Mouse (Mus musculus): ENCODE results near the gene Trpm2. TPM values are rescaled to one million over a fixed set of nuclear protein-coding genes. Genes with fewer than 3 reads are reported as not detected.

Trpm2 gene
- polyA plus RNA-seq (2014; fragmentation: Illumina TruSeq; extraction: RNeasy Lipid Tissue Mini Kit (QIAGEN cat#74804); ENCODE audit: low read depth, low replicate concordance) = 0.55 TPM

DNA sequence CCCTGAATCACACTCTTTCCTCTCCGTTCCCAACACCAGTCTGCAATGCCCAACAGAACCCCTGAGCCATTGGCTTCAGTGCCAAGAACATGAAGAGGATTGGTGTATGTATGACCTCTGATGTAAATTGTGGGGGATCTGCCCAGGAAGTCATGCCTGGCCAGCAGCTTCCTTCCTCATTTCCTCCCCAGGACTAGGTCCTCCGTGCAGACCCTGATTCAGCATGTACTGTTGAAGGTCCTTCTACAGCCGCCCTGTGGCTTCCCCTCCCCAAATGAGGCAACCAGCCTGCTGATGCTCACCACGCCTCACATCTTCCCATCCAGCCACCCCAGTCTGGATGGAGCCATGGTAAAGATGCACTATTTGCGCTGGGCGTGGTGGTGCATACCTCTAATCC lies at the start of gene Trpm2:
TSS of gene Trpm2 (minus strand) at position 83 of the 400 bp plus-strand sequence.

DNA sequence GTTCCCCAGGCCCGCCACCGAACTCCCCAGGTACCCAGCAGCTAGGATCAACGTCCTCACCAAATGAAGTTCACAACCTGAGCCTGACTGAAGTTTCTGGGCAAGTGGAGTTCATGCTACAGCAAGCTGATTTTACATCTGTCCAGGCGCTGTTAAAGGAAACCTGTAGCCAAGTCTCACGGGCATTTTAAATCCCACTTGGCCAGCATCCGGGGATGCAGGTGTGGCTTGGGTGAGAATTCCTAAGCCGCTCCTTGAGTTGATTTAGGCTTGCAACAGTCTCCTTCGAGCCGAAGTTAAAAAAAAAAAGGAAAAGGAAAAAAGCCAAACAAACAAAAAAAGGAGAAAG lies 39.6 kb upstream of the Trpm2 start, which contains the start of gene Pfkl:
TSS of gene Pfkl (minus strand) at position 139 of the 349 bp plus-strand sequence.

DNA sequence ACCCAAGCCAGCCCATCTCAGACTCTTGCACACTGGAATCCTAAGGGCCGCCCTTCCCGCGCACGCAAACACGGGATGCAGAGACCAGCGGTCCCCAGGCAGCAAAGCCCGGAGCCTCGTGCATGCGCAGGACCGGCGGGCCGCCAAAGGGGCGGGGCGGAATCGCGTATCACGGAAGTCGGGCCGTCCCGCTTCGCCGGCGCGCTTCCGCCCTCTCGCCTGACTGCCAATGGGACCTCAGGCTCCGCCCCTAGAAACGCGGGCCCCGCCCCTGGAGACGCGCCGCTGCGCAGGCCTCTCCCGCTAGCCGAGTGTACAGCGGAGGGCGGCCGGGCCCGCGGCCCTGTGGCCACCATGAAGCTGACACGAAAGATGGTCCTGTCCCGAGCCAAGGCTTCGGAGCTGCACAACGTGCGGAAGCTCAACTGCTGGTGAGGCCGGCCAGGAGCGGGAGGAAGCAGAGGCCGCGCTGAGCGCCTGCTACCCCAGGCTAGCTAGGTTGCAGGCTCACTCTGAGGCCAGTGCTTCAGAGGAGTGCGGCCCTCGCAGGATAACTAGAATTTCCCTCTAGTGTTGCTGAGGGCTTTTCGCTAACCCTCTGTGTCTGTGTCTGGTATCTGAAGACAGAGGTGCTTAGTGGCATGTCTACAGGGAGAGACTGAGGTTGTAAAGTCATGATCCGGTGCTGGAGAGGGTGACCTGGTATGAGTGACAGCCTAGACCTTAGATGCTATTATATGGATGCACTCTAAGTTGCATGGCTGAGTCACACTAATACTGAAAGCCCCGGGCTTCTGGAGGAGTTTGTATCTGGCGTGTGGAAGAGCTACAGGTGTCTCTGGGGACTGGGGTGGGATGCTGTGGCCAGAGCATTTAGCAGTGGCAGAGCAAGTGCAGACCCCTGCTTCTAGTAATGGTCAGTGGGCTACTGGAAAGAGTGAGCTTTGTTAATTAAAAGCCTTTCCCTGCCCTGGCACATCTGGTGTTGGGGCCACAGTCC lies 8.3 kb upstream of the Trpm2 start, which contains the start of gene 1810043G02Rik:
TSS of gene 1810043G02Rik (plus strand) at position 174 of the 1,000 bp plus-strand sequence.

DNA sequence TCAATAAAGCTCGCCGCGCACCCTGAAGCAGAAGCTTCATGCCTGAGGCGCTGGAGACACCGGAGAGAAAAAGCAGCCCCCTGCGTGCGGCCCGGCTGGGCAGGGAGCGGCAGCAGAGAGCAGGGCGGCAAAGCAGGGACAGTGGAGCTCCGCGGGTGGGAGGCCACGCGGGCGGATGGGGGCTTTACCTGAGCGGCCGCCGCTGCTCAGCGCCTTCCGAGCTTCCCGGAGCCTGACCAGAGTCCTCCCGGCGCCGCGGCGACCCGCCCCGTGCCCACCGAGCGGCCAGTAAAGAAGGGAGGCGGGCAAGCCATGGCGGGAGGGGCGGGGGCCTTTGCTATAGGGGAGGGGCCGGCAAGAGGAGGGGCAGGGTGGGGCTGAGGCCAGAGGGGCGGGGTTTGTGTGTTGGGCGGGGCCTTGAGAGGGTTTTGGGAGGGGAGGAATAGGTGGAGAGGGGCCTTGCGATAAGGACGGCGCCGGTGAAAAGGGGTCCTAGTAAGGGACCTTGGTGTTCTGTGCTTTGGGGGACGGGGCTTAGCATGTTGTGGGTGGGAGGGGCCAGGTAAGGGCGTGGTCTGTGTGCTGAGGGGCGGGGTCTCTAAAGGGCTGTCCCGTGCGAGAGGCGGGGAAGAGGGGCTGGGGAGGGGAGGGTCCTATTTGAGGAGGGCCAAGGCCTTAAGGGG lies 68.0 kb downstream of the Trpm2 start, which contains the start of gene Lrrc3:
TSS of gene Lrrc3 (minus strand) at position 326 of the 683 bp plus-strand sequence.

DNA sequence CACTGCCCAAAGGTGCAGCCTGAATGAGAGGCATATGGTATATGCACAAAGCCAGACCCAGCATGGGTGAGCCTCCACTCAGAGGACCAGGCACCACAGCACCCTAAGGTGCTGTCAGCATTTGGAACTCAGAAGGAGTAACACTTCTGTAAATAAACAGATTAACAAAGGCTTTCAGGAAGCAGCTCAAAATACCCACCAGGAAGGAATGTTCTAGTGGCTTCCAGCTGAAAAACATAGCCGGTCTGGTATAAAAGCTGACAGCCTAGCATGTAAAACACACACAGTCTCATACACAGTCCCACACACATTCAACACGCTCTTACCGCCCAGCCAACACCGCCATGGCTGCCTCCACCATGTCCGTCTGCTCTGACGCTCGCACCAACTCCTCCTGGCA lies 108.7 kb downstream of the Trpm2 start, which contains the start of gene Gm3285:
TSS of gene Gm3285 (plus strand) at position 301 of the 400 bp plus-strand sequence.

Other genes with a start within 250 kb of the Trpm2 start
- not detected for gene Krtap12-1, start 250.0 kb downstream of the Trpm2 start, polyA plus RNA-seq (2014; fragmentation: Illumina TruSeq; extraction: RNeasy Lipid Tissue Mini Kit (QIAGEN cat#74804); ENCODE audit: low read depth, low replicate concordance)
- not detected for gene Gm10100, start 244.1 kb downstream of the Trpm2 start, polyA plus RNA-seq (2014; fragmentation: Illumina TruSeq; extraction: RNeasy Lipid Tissue Mini Kit (QIAGEN cat#74804); ENCODE audit: low read depth, low replicate concordance)
- not detected for gene Gm18596, start 227.9 kb downstream of the Trpm2 start, polyA plus RNA-seq (2014; fragmentation: Illumina TruSeq; extraction: RNeasy Lipid Tissue Mini Kit (QIAGEN cat#74804); ENCODE audit: low read depth, low replicate concordance)
- not detected for gene Gm9736, start 219.2 kb downstream of the Trpm2 start, polyA plus RNA-seq (2014; fragmentation: Illumina TruSeq; extraction: RNeasy Lipid Tissue Mini Kit (QIAGEN cat#74804); ENCODE audit: low read depth, low replicate concordance)
- gene Gm3233, start 210.9 kb downstream of the Trpm2 start, polyA plus RNA-seq (2014; fragmentation: Illumina TruSeq; extraction: RNeasy Lipid Tissue Mini Kit (QIAGEN cat#74804); ENCODE audit: low read depth, low replicate concordance) = not detected
- gene Gm3238, start 199.2 kb downstream of the Trpm2 start, polyA plus RNA-seq (2014; fragmentation: Illumina TruSeq; extraction: RNeasy Lipid Tissue Mini Kit (QIAGEN cat#74804); ENCODE audit: low read depth, low replicate concordance) = not detected
- not detected for gene Gm7138, start 193.6 kb downstream of the Trpm2 start, polyA plus RNA-seq (2014; fragmentation: Illumina TruSeq; extraction: RNeasy Lipid Tissue Mini Kit (QIAGEN cat#74804); ENCODE audit: low read depth, low replicate concordance)
- gene Gm3250, start 188.0 kb downstream of the Trpm2 start, polyA plus RNA-seq (2014; fragmentation: Illumina TruSeq; extraction: RNeasy Lipid Tissue Mini Kit (QIAGEN cat#74804); ENCODE audit: low read depth, low replicate concordance) = not detected
- gene Gm7137, start 182.4 kb downstream of the Trpm2 start, polyA plus RNA-seq (2014; fragmentation: Illumina TruSeq; extraction: RNeasy Lipid Tissue Mini Kit (QIAGEN cat#74804); ENCODE audit: low read depth, low replicate concordance) = not detected
- gene Gm9639, start 175.5 kb downstream of the Trpm2 start, polyA plus RNA-seq (2014; fragmentation: Illumina TruSeq; extraction: RNeasy Lipid Tissue Mini Kit (QIAGEN cat#74804); ENCODE audit: low read depth, low replicate concordance) = not detected
- gene Gm19668, start 171.4 kb downstream of the Trpm2 start, polyA plus RNA-seq (2014; fragmentation: Illumina TruSeq; extraction: RNeasy Lipid Tissue Mini Kit (QIAGEN cat#74804); ENCODE audit: low read depth, low replicate concordance) = not detected
- not detected for gene Gm9507, start 158.7 kb downstream of the Trpm2 start, polyA plus RNA-seq (2014; fragmentation: Illumina TruSeq; extraction: RNeasy Lipid Tissue Mini Kit (QIAGEN cat#74804); ENCODE audit: low read depth, low replicate concordance)
- not detected for gene Gm2696, start 155.9 kb downstream of the Trpm2 start, polyA plus RNA-seq (2014; fragmentation: Illumina TruSeq; extraction: RNeasy Lipid Tissue Mini Kit (QIAGEN cat#74804); ENCODE audit: low read depth, low replicate concordance)
- gene Krtap10-4, start 143.5 kb downstream of the Trpm2 start, polyA plus RNA-seq (2014; fragmentation: Illumina TruSeq; extraction: RNeasy Lipid Tissue Mini Kit (QIAGEN cat#74804); ENCODE audit: low read depth, low replicate concordance) = not detected
- gene Krtap10-10, start 134.6 kb downstream of the Trpm2 start, polyA plus RNA-seq (2014; fragmentation: Illumina TruSeq; extraction: RNeasy Lipid Tissue Mini Kit (QIAGEN cat#74804); ENCODE audit: low read depth, low replicate concordance) = not detected
- not detected for gene Gm36176, start 123.8 kb downstream of the Trpm2 start, polyA plus RNA-seq (2014; fragmentation: Illumina TruSeq; extraction: RNeasy Lipid Tissue Mini Kit (QIAGEN cat#74804); ENCODE audit: low read depth, low replicate concordance)
- not detected for gene Gm10318, start 117.7 kb downstream of the Trpm2 start, polyA plus RNA-seq (2014; fragmentation: Illumina TruSeq; extraction: RNeasy Lipid Tissue Mini Kit (QIAGEN cat#74804); ENCODE audit: low read depth, low replicate concordance)
- not detected for gene Gm3285, start 108.6 kb downstream of the Trpm2 start, polyA plus RNA-seq (2014; fragmentation: Illumina TruSeq; extraction: RNeasy Lipid Tissue Mini Kit (QIAGEN cat#74804); ENCODE audit: low read depth, low replicate concordance)
- gene Lrrc3, start 68.0 kb downstream of the Trpm2 start, polyA plus RNA-seq (2014; fragmentation: Illumina TruSeq; extraction: RNeasy Lipid Tissue Mini Kit (QIAGEN cat#74804); ENCODE audit: low read depth, low replicate concordance) = 0.13 TPM
- 14.6 TPM for gene 1810043G02Rik, start 8.0 kb upstream of the Trpm2 start, polyA plus RNA-seq (2014; fragmentation: Illumina TruSeq; extraction: RNeasy Lipid Tissue Mini Kit (QIAGEN cat#74804); ENCODE audit: low read depth, low replicate concordance)
- gene Pfkl, start 39.5 kb upstream of the Trpm2 start, polyA plus RNA-seq (2014; fragmentation: Illumina TruSeq; extraction: RNeasy Lipid Tissue Mini Kit (QIAGEN cat#74804); ENCODE audit: low read depth, low replicate concordance) = 73.9 TPM
- not detected for gene Dnmt3l, start 71.4 kb upstream of the Trpm2 start, polyA plus RNA-seq (2014; fragmentation: Illumina TruSeq; extraction: RNeasy Lipid Tissue Mini Kit (QIAGEN cat#74804); ENCODE audit: low read depth, low replicate concordance)
- not detected for gene Aire, start 73.0 kb upstream of the Trpm2 start, polyA plus RNA-seq (2014; fragmentation: Illumina TruSeq; extraction: RNeasy Lipid Tissue Mini Kit (QIAGEN cat#74804); ENCODE audit: low read depth, low replicate concordance)
- 5.8 TPM for gene Icosl, start 98.7 kb upstream of the Trpm2 start, polyA plus RNA-seq (2014; fragmentation: Illumina TruSeq; extraction: RNeasy Lipid Tissue Mini Kit (QIAGEN cat#74804); ENCODE audit: low read depth, low replicate concordance)
- 563 TPM for gene D10Jhu81e, start 199.2 kb upstream of the Trpm2 start, polyA plus RNA-seq (2014; fragmentation: Illumina TruSeq; extraction: RNeasy Lipid Tissue Mini Kit (QIAGEN cat#74804); ENCODE audit: low read depth, low replicate concordance)
- gene Pwp2, start 214.6 kb upstream of the Trpm2 start, polyA plus RNA-seq (2014; fragmentation: Illumina TruSeq; extraction: RNeasy Lipid Tissue Mini Kit (QIAGEN cat#74804); ENCODE audit: low read depth, low replicate concordance) = 12.1 TPM